Mouse (Mus musculus): ENCODE results near the gene Gm10300.

The Gm10300 gene

GRCm38 (mm10) chr4:132074077-132074932, at the start of gene Gm10300:
TSS of gene Gm10300 (plus strand) at chr4:132074697.
- peak; percentile 59 for DNase-seq (ENCODE audit: low spot score)

GRCm38 (mm10) chr4:132025264-132025663, 49.2 kb upstream of the Gm10300 start:
- DNase-seq (ENCODE audit: low spot score): no peak

GRCm38 (mm10) chr4:132025738-132026527, 48.6 kb upstream of the Gm10300 start:
- DNase-seq (ENCODE audit: low spot score): no peak

GRCm38 (mm10) chr4:132027167-132027566, 47.3 kb upstream of the Gm10300 start:
- DNase-seq (ENCODE audit: low spot score): no peak

GRCm38 (mm10) chr4:132027806-132028205, 46.7 kb upstream of the Gm10300 start:
- DNase-seq (ENCODE audit: low spot score): no peak

- no peak for DNase-seq (ENCODE audit: low spot score)
Measured at GRCm38 (mm10) chr4:132029851-132030741, 44.4 kb upstream of the Gm10300 start.

- no peak for DNase-seq (ENCODE audit: low spot score)
Measured at GRCm38 (mm10) chr4:132033183-132033582, 41.3 kb upstream of the Gm10300 start.

- DNase-seq (ENCODE audit: low spot score): no peak
Measured at GRCm38 (mm10) chr4:132034242-132034641, 40.3 kb upstream of the Gm10300 start.

- no peak for DNase-seq (ENCODE audit: low spot score)
Measured at GRCm38 (mm10) chr4:132037137-132037536, 37.4 kb upstream of the Gm10300 start.

GRCm38 (mm10) chr4:132037991-132038390, 36.5 kb upstream of the Gm10300 start:
- DNase-seq (ENCODE audit: low spot score): no peak

- DNase-seq (ENCODE audit: low spot score): no peak
Measured at GRCm38 (mm10) chr4:132038809-132039208, 35.7 kb upstream of the Gm10300 start.

- DNase-seq (ENCODE audit: low spot score): no peak
Measured at GRCm38 (mm10) chr4:132039521-132039920, 35.0 kb upstream of the Gm10300 start.

GRCm38 (mm10) chr4:132039975-132040645, 34.4 kb upstream of the Gm10300 start:
- DNase-seq (ENCODE audit: low spot score): no peak

- DNase-seq (ENCODE audit: low spot score): no peak
Measured at GRCm38 (mm10) chr4:132041471-132042332, 32.8 kb upstream of the Gm10300 start.

- no peak for DNase-seq (ENCODE audit: low spot score)
Measured at GRCm38 (mm10) chr4:132043726-132044125, 30.8 kb upstream of the Gm10300 start.

- DNase-seq (ENCODE audit: low spot score): peak; percentile 41
Measured at GRCm38 (mm10) chr4:132048011-132048991, 26.2 kb upstream of the Gm10300 start.

- DNase-seq (ENCODE audit: low spot score): peak; percentile 87
Measured at GRCm38 (mm10) chr4:132048995-132049404, 25.5 kb upstream of the Gm10300 start.

- no peak for DNase-seq (ENCODE audit: low spot score)
Measured at GRCm38 (mm10) chr4:132049549-132050200, 24.8 kb upstream of the Gm10300 start.

Measured in MN1 (cell line).